Mouse (Mus musculus) CD4-positive, CD25-positive, alpha-beta regulatory T cell, adult 4 months (primary cell): ENCODE data around the gene Rgn. TPM values are rescaled to one million over a fixed set of nuclear protein-coding genes. Genes with fewer than 3 reads are reported as not detected.

Source experiments
- ATAC-seq: one replicate; pipeline ENCODE4 v1.8.0; 2017
- polyA plus RNA-seq, 2 experiments: library from polyadenylated mRNA; unstranded; fragments of 100-300 nt; shearing (Covaris generic); gene quantifications; one replicate each; pipeline ENCODE4 v1.2.1; 2017

Rgn gene
- polyA plus RNA-seq = not detected

DNA sequence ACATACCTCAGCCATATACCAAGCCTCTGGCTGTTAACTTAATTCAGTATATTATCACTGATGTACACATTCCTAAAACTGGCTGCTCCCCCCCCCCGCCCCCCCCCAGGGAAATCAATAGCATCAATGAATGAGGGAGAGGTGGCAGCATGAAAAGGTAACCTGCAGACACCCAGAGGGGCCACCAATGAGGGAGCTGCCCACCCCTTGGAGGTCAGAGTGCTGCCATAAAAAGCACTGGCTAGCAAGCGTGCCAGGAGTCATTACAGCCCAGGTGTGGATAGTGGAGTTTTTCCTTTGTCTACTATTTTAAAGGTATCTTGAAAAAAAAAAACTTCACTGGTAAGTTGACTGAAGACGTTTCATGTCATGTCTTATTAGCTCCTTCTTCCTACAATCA is at the start of gene Rgn:
Rgn (plus strand) TSS at position 256 of the 400 bp plus-strand sequence.
- ATAC-seq = no peak

DNA sequence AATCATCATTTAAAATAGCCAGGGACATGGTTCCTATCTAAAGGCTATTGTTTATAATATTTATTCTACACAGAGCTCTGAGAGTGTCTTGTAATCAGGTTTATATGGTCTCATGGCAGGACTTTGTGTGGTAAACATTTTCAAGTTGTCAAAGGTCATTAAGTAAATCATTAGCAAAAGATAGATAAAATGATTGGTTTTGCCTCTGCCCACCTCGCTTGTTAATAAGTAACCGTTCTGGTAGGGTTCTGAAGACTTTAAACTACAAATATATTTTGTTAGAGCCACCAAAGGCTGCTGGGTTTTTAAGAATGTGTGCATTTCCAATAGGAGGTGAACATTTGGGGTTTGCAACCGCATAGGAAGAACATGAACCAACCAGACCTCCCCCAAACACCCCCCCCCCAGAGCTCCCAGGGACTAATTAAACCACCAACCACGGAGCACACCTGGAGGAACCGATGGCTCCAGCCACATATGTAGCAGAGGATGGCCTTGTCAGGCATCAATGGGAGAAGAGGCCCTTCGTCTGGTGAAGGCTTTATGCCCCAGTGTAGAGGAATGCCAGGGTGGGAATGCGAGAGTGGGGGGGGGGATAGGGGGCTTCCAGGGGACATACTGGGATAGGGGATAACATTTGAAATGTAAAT is 29.2 kb upstream of the Rgn start:
- ATAC-seq = no peak

DNA sequence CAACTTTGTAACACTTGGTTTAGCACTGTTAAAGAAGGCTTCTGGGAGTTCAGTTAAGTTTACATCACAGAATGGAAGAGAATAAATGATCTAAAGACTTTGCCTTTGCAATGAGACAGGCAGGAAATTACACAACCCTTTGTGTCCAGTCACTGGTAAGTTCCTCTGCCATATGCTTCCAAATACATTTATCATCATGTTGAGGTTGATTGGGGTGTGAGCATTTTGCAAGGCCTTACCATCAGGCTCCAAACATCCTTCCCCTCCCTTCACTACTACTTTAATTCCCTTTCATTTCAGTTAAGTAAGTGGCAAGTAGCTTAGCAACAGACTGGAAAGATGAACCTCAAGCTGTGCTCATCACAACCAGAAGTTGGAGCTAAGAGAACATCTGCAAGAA is 28.0 kb upstream of the Rgn start:
- no peak for ATAC-seq

DNA sequence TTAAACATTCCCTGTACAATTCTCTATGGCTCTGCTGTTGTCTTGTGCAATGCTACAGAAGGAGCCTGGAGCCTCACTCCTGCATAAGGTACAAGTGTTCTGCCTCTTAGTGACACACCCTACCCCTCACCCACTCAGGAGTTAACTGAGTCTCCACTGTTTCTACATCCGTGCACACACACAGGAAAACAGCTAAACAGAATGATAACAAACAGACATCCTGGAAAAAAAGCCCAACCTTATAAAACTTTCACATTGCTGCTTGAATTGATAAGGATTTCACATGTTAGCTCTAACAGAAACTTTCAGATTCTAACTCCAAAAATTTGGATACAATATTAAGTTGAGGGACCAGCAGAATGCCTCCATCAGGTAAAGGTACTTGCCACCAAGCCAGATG is 17.0 kb upstream of the Rgn start:
- no peak for ATAC-seq

DNA sequence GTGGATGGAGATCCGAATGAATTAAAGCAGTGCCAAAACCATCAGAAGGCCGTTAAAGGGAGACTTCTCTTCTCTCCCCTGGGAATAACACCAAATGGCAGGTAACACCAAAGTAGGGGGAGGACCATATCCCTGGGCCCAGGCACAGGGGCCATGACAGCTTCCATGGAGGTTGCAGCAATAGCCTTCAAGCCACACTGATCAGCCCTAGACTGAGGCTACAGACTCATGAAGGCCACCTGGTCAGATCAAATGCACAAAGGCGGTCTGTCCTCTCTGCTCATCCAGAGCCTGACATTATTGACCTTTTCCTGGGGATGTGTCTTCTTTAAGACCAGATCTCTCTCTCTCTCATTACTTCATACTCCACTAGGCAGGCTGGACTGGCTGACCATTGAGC is 5.7 kb upstream of the Rgn start:
- no peak for ATAC-seq

DNA sequence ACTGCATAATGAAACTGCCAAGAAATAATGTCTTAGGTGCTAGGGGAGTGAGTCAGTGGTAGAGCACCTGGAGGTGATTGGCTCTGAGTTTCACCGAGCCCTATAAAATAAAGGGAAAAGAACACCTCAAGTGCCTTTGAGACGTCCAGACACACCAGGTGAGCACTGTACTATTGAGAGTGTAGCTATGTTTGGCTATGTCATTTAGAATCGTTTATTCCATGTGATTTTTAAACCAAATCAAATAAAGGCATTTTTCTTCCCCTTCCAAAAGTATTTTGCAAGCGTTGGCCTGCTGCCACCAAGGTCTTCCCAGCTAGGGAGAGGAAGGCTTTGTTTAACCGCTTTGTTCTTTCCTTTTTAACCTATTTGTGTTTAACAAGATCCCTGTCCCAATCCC is 2.0 kb upstream of the Rgn start:
- no peak for ATAC-seq

DNA sequence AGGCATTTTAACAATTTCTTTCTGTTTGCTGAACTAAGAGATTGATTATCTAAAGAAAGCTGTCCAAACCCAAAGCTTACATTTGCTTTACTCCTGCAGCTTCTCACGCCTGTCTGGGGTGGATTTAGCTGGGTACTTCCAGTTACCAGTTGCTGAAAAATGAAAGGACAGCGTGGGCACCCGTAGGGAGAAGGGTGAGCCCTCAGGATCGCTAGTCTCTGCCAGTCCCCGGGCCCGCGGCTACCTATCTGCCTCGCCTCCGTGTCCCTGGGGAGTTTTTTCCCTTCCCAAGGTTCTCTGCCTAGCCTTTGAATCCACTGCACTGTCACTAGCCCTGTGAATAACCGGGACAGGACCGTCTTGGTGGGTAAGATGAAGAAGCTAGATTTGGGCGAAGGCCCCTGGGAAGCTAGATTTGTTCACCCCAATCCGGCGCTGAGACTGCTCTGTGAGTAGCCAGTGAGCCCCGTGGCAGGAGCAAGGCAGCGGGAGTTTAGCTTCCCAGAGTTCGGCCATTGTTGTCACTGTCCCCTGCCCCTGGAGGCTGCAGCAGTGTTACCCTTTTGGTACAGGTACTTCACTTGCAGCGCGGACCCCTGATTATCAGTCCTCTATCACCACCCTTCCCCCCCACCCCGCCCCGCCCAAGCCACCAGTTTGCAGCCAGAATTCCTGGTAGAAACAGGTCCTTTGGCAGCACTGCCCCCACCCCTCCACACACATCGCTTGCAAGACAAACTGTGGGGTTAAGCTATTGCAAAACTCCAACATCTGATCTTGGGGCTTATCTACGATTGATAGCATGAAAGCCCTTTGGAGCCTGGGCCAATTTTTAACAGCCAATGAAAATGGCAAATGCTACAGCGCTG is 1.3 kb upstream of the Rgn start:
- no peak for ATAC-seq

DNA sequence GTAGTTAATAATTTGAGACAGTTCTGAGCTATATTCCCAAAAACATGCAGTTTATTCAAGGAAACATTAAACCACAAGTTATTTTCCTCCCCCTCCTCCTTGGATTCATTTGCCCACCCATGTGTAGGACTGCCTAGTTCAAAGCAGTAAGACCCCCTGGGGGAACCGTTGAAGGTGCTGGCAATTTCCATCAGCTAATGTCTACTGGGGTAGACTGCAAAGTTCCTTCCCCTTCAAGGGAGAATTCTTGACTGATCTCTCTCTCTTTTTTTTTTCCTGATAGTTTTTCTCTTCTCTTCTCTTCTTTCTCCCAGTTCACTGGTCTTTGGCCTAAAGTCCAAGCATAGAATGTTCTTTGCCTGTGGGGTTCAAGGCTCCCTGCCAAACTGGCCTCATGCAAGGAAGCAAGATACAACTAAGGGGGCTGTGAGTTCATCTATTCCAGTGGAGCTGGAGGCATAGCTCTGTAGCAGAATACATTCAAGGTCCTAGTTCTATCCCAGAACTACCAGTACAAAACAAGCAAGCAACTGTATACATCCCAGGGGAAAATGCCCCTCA is 627 bp upstream of the Rgn start:
- ATAC-seq = no peak

DNA sequence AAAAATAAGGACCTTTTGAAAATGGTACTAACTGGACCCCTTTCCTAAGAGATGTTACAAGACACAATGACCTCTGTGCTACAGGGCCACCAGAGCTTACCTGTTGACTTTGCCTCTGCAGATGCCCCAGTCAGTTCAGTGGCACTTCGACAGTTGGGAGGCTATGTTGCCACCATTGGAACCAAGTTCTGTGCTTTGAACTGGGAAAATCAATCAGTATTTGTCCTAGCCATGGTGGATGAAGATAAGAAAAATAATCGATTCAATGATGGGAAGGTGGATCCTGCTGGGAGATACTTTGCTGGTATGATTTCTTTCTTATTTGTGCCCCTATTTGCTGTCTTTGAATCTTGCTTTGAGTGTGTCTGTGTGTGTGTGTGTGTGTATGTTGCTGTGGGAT is 2.6 kb downstream of the Rgn start:
- no peak for ATAC-seq

DNA sequence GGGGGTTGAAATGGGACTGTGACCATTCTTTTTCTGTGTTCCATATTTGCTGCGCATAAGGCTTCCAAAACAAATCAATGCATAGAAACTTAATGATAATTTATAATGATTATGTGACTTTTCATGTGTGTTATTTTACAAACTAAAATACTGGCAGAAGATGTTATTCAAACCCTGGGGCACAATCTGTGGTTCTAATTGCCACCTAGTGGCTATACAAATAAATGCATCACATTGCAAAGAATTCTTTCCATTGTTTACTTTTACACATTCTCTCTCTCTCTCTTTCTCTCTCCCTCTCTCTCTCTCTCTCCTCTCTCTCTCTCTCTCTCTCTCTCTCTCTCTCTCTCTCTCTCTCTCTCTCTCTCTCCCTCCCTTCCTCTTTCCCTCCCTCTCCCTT is 12.3 kb downstream of the Rgn start:
- no peak for ATAC-seq

DNA sequence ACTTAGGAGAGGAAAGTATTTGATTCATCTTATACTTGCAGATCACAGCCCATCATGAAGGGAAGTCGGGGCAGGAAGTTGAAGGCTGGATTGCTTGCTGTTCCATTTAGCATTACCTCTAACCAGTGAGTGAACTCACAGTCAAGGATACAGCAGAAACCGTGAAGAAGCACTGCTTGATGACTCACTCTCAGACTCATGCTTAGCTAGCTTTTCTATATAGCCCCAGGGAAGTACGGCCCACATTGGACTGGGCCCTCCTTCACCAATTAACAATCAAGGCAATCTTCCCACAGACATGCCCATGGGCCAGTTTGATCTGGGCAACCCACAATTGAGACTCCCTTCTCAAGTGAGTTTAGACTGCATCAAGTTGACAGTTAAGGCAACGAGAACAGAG is 14.4 kb downstream of the Rgn start:
- ATAC-seq = no peak

DNA sequence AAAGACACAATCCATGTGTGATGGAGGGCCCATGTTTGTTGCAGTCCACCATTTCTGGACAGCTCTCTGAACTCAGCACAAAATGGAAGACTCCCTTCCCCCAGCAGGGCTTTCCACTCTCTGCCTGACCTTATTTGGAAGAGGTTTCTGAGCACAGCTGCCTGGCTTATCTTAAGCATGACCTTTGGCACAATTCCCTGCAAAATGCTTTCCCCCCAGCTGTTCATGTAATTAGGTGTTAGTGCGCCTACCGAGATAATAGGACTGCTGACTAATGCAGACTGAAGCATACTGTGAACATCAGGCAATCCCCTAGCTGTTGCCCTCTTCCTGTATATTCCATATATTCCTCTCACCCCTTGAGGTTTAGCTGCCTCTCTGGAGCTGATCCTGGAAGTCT is 21.4 kb downstream of the Rgn start:
- ATAC-seq = no peak

DNA sequence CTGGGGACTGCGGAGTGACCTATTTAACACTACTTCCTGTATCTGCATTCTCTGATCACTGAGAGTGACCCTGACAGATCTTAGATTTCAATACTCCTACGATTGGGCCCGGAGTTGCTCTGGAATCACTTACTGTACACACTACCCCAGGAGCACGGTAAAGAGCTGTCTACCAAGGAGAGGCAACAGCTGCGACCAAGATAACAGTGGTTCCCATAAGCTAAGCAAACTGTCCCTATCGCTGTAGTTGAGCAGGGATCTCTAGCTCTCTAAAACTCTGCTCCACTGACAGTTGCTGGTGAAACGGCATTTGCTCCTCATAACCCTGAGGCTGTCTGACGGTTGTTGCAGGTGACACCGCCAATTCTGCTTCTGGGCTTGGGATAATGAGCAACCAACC is 23.1 kb downstream of the Rgn start:
- no peak for ATAC-seq

DNA sequence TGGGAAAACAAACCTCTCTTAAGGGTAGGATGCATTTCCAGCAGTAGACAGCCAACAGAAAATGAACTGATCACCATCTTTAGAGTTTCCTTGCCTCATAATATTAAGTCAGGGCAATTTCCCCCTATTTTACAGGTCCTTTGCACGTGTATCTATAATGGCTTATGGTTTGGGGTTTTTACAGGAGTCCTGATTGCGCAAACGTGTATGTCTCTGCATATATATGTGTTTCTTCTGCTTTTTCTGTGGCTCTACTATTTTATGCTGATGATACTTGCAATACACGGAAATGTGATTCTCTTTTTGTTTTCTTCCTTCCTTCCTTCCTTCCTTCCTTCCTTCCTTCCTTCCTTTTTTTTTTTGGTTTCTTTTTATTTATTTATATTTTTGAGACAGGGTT is 24.3 kb downstream of the Rgn start:
- ATAC-seq = no peak

DNA sequence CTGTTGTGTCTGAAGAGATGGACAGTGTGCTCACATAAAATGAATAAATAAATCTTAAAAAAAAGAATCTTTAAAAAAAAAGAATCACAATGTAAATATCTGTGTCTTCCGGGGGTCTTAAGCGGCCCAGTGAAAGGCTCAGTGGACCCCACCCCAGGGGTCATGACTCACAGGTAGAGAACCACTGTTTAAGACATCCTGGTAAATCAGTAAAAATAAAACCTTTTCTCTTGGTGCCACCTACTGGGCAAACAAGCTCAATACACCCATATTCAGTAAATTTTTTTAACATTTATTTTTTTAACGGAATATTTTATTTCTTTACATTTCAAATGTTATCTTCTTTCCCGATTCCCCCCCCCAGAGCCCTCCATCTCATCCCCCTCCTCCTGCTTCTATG is 38.4 kb downstream of the Rgn start:
- no peak for ATAC-seq

DNA sequence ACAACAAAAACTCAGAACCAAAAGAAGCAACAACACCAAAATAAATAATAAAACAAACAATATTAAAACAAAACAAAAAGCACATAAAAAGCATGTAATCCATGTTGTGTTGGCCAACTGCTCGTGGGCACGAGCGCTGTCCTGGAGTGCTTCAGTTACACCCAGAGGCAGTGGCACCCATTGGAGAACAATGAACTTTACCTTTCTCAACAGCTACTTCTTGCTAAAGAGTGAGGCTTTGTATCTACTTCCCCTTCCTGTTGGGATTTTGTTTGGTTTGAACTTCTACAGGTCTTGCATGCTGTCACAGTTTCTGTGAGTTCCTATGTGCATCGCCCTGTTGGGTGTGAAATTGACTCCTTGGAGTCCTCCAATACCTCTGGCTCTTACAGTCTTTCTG is 58.9 kb downstream of the Rgn start:
- ATAC-seq = no peak

Other genes with a start within 250 kb of the Rgn start
- gene Rp2, start 185.3 kb upstream of the Rgn start, polyA plus RNA-seq = 10 to 100 TPM in 1 of 2 experiments, 1 to 10 TPM in 1; 7.6 to 11.0 TPM
- gene Jade3, start 124.1 kb upstream of the Rgn start, polyA plus RNA-seq = 1 to 10 TPM; 1.2 to 1.3 TPM
- gene Rbm10, start 67.7 kb downstream of the Rgn start, polyA plus RNA-seq = 10 to 100 TPM; 37.6 to 61.7 TPM
- gene Ndufb11, start 67.8 kb downstream of the Rgn start, polyA plus RNA-seq = 100 to 1,000 TPM; 218 to 246 TPM
- gene Uba1, start 108.5 kb downstream of the Rgn start, polyA plus RNA-seq = 100 to 1,000 TPM; 112 to 149 TPM
- 10 to 100 TPM; 10.3 to 11.1 TPM for gene Cdk16, start 138.2 kb downstream of the Rgn start, polyA plus RNA-seq
- gene Usp11, start 154.1 kb downstream of the Rgn start, polyA plus RNA-seq = 10 to 100 TPM; 17.7 to 21.0 TPM
- 100 to 1,000 TPM; 114 to 205 TPM for gene Araf, start 248.0 kb downstream of the Rgn start, polyA plus RNA-seq